Comparison of ENCODE assay signal across 14 mouse cellular contexts in the genomic region with DNA sequence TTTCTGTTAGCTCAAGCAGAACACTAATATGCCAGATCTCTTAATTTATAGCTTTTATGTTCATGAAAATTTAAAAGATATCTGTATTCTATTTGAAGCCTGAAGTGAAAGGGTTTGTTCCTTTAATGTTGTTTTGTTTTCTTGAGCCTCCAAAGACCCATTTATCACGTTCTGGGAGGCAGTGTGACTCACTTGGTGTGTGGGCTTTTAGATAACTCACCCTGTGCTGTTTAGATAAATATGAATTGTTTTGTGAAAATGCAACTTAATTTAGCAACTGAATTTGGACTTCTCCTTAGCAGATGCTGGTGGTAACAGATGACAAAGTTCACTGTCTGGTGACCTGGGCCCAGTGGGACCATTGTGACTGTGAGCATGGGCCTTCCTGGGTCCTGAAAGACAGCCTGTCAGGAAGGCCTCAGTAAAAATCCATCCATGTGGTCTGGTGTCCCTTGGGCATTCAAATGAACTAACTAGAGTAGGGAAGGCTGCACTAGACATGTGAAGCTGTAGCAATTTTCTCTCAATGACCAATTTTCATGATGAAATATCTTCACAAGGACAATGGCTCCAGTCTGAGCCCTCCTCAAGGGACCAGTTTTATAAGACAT.
"Had no signal": no experiment of that assay in that cellular context is flagged by ENCODE, and none has a peak within 500 bp of the region (broad histone marks: within the 10 kb centered on the region; RNA-seq: fewer than 3 reads in every experiment).

No protein-coding gene starts in this region.

- H3K27me3 ChIP-seq: kidney, embryonic 15.5 days; limb, embryonic 13.5 days had no signal

- H3K27ac ChIP-seq: kidney, embryonic 15.5 days; limb, embryonic 13.5 days; liver, embryonic 14.5 days; midbrain, embryonic 10.5 days had no signal

- H3K4me1 ChIP-seq: kidney, embryonic 15.5 days; limb, embryonic 13.5 days; midbrain, embryonic 10.5 days had no signal

- DNase-seq: kidney, adult 18-20 months; left cerebral cortex, postnatal 4 days; lung, adult 18-20 months; midbrain, embryonic 14.5 days; retina, postnatal 1 day; right cerebral cortex, postnatal 4 days; spleen, adult 18-20 months; thymus, adult 18-20 months; thymus, postnatal 14 days had no signal

- H3K4me2 ChIP-seq: kidney, embryonic 15.5 days; limb, embryonic 13.5 days had no signal

- H3K36me3 ChIP-seq: kidney, embryonic 15.5 days; limb, embryonic 13.5 days; midbrain, embryonic 10.5 days had no signal

- H3K4me3 ChIP-seq: kidney, embryonic 15.5 days; limb, embryonic 13.5 days; midbrain, embryonic 10.5 days; myocyte had no signal

- H3K9ac ChIP-seq: kidney, embryonic 15.5 days; limb, embryonic 13.5 days; liver, embryonic 14.5 days had no signal
